Mouse (Mus musculus): ENCODE results near the gene Plin1. TPM values are rescaled to one million over a fixed set of nuclear protein-coding genes. Genes with fewer than 3 reads are reported as not detected.

Gene Plin1
- not detected in 2 replicates for polyA plus RNA-seq (2015; fragmentation: Nextera tagmentation; extraction: Ambion mirVana)

GRCm38 (mm10) chr7:79732622-79733021 is at the start of gene Plin1:
Gene Plin1 (minus strand): TSS chr7:79732903.

GRCm38 (mm10) chr7:79742659-79743536 is 10.2 kb upstream of the Plin1 start, which contains the start of the genes Pex11a and Wdr93:
Gene Pex11a (minus strand): TSS chr7:79743131.
Gene Wdr93 (plus strand): TSS chr7:79743163.

GRCm38 (mm10) chr7:79715187-79715981 is 17.3 kb downstream of the Plin1 start, which contains the start of gene Kif7:
Gene Kif7 (minus strand): TSS chr7:79715720.

Other genes starting within 250 kb of the Plin1 start
- 0.24 TPM in 1 of 2 replicates, not detected in the other for gene Rhcg, start 115.2 kb downstream of the Plin1 start, polyA plus RNA-seq (2015; fragmentation: Nextera tagmentation; extraction: Ambion mirVana)
- gene Ticrr, start 72.7 kb downstream of the Plin1 start, polyA plus RNA-seq (2015; fragmentation: Nextera tagmentation; extraction: Ambion mirVana), result 0.98 and 1.5 TPM in 2 replicates
- 1.7 and 2.1 TPM in 2 replicates for gene Kif7, start 17.2 kb downstream of the Plin1 start, polyA plus RNA-seq (2015; fragmentation: Nextera tagmentation; extraction: Ambion mirVana)
- gene Pex11a, start 10.2 kb upstream of the Plin1 start, polyA plus RNA-seq (2015; fragmentation: Nextera tagmentation; extraction: Ambion mirVana), result 6.6 and 6.8 TPM in 2 replicates
- gene Wdr93, start 10.3 kb upstream of the Plin1 start, polyA plus RNA-seq (2015; fragmentation: Nextera tagmentation; extraction: Ambion mirVana), result not detected in 2 replicates
- not detected in 2 replicates for gene Mesp1, start 60.9 kb upstream of the Plin1 start, polyA plus RNA-seq (2015; fragmentation: Nextera tagmentation; extraction: Ambion mirVana)
- gene Mesp2, start 77.8 kb upstream of the Plin1 start, polyA plus RNA-seq (2015; fragmentation: Nextera tagmentation; extraction: Ambion mirVana), result 0.18 TPM in 2 replicates
- 10.7 and 13.1 TPM in 2 replicates for gene Anpep, start 128.2 kb upstream of the Plin1 start, polyA plus RNA-seq (2015; fragmentation: Nextera tagmentation; extraction: Ambion mirVana)
- 16.7 and 20.4 TPM in 2 replicates for gene Ap3s2, start 187.7 kb upstream of the Plin1 start, polyA plus RNA-seq (2015; fragmentation: Nextera tagmentation; extraction: Ambion mirVana)
- gene Arpin, start 202.5 kb upstream of the Plin1 start, polyA plus RNA-seq (2015; fragmentation: Nextera tagmentation; extraction: Ambion mirVana), result 24.4 and 29.4 TPM in 2 replicates